Mouse (Mus musculus) layer of hippocampus, adult 8-10 months (tissue): ENCODE measurements at regions not wholly inside any gene's neighbourhood (a gene's known extent, or its start where the extent isn't known, plus 50 kb on each side); places are given as distances from the start of the nearest gene placed in this dataset.
A peak's percentile ranks its signal among the peaks of the same experiment; 100 is the strongest.

Experiments used
- DNase-seq, 2 experiments: peaks; one replicate each; pipeline ENCODE4 v3.0.0; 2022; ENCODE audit warnings: low spot score in 2 of 2

DNA sequence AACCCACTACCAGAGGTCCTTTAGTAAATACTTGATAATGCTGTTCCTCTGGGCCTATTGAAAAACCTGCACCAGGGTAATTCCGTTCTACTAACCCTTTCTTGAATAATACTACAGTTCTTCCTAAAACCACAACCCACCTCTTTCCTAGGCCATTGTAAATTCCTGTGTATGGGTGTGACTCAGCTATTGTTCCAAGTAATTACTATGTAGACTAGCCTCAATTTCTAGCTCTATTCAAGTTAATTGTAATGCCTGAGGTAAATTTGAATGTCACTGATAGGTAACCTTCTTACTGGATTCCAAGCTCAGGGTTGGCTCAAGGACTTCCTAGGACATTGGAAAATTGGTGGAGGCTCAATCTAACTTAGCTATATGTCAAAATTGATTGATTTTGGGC is 185.1 kb upstream of the Slc5a7 start:
- DNase-seq: no peak

DNA sequence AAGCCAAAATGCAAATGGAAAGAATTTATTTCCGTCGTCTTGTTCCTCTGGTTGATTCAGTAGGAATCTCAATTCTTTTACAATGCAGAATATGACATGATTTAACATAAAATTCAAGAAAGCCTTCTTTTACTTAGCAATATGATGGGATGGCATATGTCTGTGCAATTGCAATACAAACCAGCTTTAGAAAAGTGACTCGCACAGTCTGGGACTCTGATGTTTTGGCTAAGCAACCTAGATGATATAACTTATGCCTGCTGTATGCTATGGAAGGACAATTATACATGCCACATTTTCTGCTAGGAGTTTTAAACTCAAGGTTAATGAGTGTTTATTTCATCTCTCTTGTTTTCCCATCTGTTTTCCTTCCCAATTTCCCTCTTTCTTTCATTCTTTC is 141.1 kb upstream of the Slc5a7 start:
- no peak for DNase-seq

DNA sequence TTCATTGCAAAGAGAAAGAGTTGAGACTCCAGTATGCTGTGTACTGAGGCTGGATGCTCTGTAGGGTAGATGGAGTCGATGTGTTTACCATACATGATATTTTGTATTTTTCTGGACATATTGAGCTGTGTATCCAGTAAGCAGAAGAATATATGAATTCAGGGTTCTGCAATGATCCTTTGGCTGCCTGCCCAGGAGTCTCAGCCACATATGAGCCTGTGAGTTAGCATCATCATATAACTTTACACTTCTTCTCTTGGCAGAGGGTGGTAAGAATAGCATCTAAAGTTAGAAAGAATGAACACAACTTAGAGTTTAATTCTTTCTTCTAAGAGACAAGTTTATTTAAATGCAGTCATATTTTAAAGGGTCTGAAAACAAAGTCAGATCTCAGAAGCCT is 139.6 kb upstream of the Slc5a7 start:
- DNase-seq: no peak

DNA sequence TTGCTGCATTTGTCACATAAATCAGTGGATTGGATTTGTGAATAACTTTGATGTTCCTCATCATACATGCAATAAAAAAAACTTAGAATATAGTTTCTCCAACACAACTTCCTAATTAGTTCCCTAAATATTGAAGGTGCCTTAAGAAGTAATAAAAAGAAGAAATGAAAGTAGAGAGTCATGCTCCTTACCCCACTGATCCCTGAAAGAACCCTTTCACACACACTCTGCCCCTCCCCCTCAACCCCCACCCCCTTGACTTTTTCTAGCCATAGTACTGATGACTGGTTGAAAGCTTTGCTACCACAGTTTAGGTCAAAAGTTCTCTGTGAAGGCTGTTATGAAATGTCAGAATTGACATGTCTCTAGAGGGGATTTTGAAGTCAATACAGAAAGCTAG is 131.1 kb upstream of the Slc5a7 start:
- DNase-seq: no peak

DNA sequence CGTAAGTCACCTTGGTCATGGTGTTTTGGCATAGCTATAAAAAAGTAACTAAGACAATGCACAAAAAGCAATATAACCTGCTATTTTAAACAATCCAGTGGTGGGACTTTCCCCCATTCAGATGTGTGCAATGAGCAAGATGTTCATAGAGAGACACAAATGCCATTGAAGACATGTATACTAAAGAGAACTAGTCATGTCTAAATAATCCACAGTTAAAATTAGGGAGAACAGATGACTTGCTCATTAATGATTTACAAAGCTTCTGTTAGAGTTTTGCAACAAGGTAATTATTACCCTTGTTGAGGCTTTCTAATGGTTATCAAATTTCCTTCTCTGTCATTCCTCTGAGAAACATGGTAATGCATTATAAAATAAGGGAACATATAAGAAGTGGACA is 115.4 kb upstream of the Slc5a7 start:
- no peak for DNase-seq

DNA sequence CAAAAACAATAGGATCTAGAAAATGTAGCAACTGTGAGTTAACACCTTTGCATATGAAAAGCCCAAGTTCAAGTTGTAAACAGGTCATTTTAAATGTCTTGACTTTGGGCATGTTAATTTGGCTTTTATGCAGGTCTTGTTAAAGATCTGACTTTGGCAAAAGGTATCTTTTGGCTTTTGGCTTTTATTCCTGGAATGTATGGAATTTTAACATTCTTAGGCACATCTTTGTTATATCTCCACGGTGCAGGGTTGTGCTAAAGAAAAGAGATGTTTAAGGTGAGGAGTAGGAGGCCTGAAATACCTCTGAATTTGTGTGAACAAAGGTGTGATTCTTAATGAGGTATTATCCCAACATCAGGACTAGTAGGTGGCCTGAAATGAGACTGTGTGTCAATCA is 97.6 kb upstream of the Slc5a7 start:
- DNase-seq: no peak

DNA sequence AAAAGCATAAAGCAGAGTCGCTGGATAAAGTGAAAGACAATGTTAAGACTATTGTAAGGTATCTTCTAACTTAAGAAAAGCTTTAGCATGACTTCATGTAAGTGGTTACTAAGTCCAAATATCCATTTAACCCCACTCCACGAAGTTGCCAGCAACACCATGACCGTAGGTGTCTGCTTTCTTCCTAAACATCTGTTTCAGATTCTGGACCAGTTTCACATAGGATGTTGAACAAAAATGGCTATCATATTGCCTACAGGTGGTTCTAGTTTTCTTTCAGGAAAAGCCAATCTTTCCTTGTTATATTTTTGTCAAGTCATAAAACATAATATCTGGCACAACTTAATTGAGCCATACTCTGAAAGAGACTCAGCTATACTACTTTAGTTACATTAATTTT is 78.7 kb upstream of the Slc5a7 start:
- no peak for DNase-seq

DNA sequence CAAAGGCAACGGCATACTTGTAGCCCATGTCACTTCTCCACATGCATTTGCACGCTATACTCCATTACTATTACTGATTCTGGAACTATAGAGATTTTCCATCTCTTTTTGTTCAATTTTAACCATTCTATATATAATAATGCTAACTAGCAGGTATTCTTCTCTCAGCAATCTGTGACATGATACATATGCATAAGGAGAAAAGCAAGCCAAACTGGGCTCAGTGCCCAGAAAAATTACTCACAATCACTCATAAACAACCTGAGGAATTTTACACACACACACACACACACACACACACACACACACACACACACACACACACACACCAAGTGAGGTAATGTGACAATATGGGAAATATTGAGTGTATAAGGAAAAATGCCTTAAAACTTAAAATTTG is 69.8 kb upstream of the Slc5a7 start:
- peak in 1 of 2 experiments; percentile 8 for DNase-seq

DNA sequence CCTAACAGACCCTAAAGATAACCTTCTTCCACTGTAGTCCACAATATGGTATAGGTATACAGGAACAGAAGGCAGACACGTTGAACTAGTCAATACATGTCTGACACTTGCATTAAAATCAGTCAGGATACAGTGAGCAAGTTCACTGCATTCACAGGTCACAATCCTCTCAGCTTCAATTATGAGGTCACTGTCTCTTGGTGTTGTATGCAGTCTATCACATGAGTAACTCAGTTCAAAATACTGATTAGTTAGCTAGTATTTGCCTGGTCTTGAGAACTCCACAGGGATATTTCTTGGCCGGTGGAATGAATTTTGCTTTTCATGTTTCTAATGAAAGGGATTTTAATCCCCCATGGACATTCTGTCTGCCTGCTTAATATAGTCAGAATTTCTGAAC is 69.1 kb upstream of the Slc5a7 start:
- no peak for DNase-seq

DNA sequence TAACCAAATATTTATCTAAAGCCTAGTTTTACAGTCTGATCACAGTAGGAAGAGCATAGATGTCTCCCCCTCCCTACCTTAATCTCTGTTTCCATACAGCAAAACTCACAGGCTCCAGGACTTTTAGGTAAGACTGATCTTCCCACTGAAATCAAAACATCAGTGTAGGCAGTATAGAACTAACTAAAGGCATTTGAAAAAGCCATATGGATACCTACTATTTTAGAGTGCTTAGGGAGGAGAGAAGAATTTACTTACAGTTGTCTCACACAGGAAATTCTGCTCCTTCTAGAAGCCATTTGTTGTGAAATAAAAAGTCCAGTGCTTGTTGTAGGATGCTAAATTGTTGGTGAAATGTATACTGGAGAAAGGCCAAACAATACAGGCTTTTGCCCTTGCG is 64.2 kb upstream of the Slc5a7 start:
- DNase-seq: no peak

DNA sequence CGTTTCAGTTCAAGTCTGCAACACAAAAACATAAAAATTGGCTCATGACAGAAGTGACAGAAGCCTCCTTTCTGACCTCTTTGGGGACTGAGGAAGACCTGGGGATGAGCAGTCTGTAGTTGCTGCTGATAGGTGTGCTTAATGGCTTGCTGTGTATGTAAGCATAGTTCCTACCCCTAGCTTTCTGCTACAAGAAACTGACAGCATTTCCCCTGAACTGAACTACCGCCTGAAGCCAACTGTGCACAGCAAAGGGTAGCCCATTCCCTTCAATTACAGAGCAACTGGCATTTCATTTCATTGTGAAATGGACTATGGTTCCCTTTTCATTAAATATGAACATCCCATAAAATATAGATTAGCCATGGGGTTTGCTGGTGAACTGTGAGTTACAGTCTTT is 54.2 kb upstream of the Slc5a7 start:
- DNase-seq: no peak

DNA sequence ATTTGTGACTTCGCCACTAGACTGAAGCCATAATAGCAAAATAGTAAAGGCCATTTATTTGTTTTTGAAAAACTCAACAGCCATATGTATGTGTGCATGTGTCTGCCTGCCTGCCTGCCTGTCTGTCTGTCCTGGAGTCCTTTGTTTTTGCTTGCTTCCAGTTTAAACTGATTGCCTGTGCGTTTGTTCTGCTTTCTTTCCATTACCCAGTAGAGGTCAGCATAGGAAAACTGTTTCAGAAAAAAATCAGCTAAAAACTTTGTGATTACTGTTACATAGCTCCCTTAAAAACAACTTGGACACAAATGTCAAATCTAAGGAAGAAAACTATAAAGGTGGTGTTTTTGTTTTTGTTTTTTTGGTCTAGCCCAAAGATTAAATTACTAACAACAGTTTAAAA is 52.0 kb upstream of the Slc5a7 start:
- no peak for DNase-seq
